Comparison of ENCODE assay signal across 28 mouse cellular contexts in genomic region chr12:86168712-86169111, GRCm38 (mm10).
DNase-seq lines count a peak whose midpoint lies in the region; ATAC-seq and TF ChIP-seq lines count a peak whose summit lies in the region.
"Had no signal": no experiment of that assay in that cellular context is flagged by ENCODE, and none has a peak within 500 bp of the region (broad histone marks: within the 10 kb centered on the region; RNA-seq: fewer than 3 reads in every experiment).

No protein-coding gene starts in this region.

- no peak overlapping the region for H3K9ac ChIP-seq in hindbrain, embryonic 11.5 days (ENCODE audit: low read depth, low read length)
- no peak overlapping the region for H3K9ac ChIP-seq in hindbrain, embryonic 13.5 days
- H3K9ac ChIP-seq: embryonic facial prominence, embryonic 13.5 days; forebrain, embryonic 12.5 days; liver, embryonic 14.5 days; lung, embryonic 14.5 days; neural tube, embryonic 15.5 days; stomach, embryonic 15.5 days had no signal

- no peaks in the 10 kb centered on the region for H3K36me3 ChIP-seq in hindbrain, embryonic 11.5 days (ENCODE audit: control insufficient read depth, insufficient read depth, low read length)
- no peaks in the 10 kb centered on the region for H3K36me3 ChIP-seq in hindbrain, embryonic 13.5 days
- H3K36me3 ChIP-seq in E14TG2a.4 (ENCODE audit: insufficient read depth, low read length), result peaks cover 33% of the 10 kb centered on the region
- no peaks in the 10 kb centered on the region for H3K36me3 ChIP-seq in embryonic facial prominence, embryonic 10.5 days (replicated peaks)
- H3K36me3 ChIP-seq: embryonic facial prominence, embryonic 13.5 days; forebrain, embryonic 12.5 days; neural tube, embryonic 15.5 days; stomach, embryonic 15.5 days had no signal

- no peak overlapping the region for H3K4me2 ChIP-seq in hindbrain, embryonic 11.5 days (replicated peaks; ENCODE audit: low read depth, low read length)
- H3K4me2 ChIP-seq in hindbrain, embryonic 13.5 days, result no peak overlapping the region
- H3K4me2 ChIP-seq: embryonic facial prominence, embryonic 13.5 days; forebrain, embryonic 12.5 days; lung, embryonic 14.5 days; neural tube, embryonic 15.5 days; stomach, embryonic 15.5 days had no signal

- 0 out of 2 replicates have a peak, but pooled peaks have one; percentile 31 for ATAC-seq in hindbrain, embryonic 11.5 days (ENCODE audit: low FRiP score)
- ATAC-seq in hindbrain, embryonic 13.5 days (ENCODE audit: low FRiP score), result no peak; the same call in 1 of the 2 replicates
- ATAC-seq: intestine, embryonic 16.5 days had no signal

- 14% methylated on average over 1 of the region's 1 CpGs for WGBS in hindbrain, embryonic 11.5 days
- 4% methylated on average over 1 of the region's 1 CpGs for WGBS in hindbrain, embryonic 13.5 days
- WGBS in embryonic facial prominence, embryonic 10.5 days, result 28% methylated on average over 1 of the region's 1 CpGs

- H3K27me3 ChIP-seq in hindbrain, embryonic 11.5 days (ENCODE audit: control insufficient read depth, insufficient read depth, low read length), result no peaks in the 10 kb centered on the region; the same call in 1 of the 2 replicates
- H3K27me3 ChIP-seq in hindbrain, embryonic 13.5 days, result peaks cover 7% of the 10 kb centered on the region; the same call in 1 of the 2 replicates
- no peaks in the 10 kb centered on the region for H3K27me3 ChIP-seq in E14TG2a.4 (ENCODE audit: insufficient read depth, low read length)
- peaks cover 20% of the 10 kb centered on the region; the same call in 1 of the 2 replicates for H3K27me3 ChIP-seq in embryonic facial prominence, embryonic 10.5 days (replicated peaks; ENCODE audit: low read depth, poor library complexity, severe bottlenecking)
- H3K27me3 ChIP-seq: neural tube, embryonic 15.5 days had no signal

- DNase-seq in gastrocnemius, adult 2 months, result peak; percentile 34
- DNase-seq in gastrocnemius, postnatal 10 days, result no peak
- DNase-seq in hindbrain, embryonic 11.5 days (ENCODE audit: low spot score), result no peak
- DNase-seq in embryonic facial prominence, embryonic 10.5 days (ENCODE audit: low spot score), result no peak
- no peak for DNase-seq in cerebellum, postnatal 14 days
- DNase-seq in adrenal gland, adult 2 months, result no peak
- DNase-seq: adrenal gland, postnatal 10 days; cerebellum, adult 8-10 months; cerebellum, postnatal 36 days; embryo, embryonic 11 days; kidney, adult 8-10 months; kidney, postnatal 4 days; left cerebral cortex, postnatal 4 days; liver; lung, embryonic 14.5 days; lung, postnatal 14 days; retina, postnatal 1 day; right cerebral cortex, postnatal 14 days had no signal

- intact Hi-C loops in gastrocnemius, adult 2 months (cut with DNase I), result no loop called here

- no peak for TF ChIP-seq CTCF in gastrocnemius, adult 2 months (IDR thresholded peaks at IDR 0.05)
- TF ChIP-seq CTCF in E14TG2a.4 (conservative IDR thresholded peaks at IDR 0.05; ENCODE audit: low read length), result no peak

- peaks cover 13% of the 10 kb centered on the region for H3K4me1 ChIP-seq in hindbrain, embryonic 11.5 days (replicated peaks; ENCODE audit: control insufficient read depth, insufficient read depth, low read length)
- peaks cover 51% of the 10 kb centered on the region for H3K4me1 ChIP-seq in hindbrain, embryonic 13.5 days (replicated peaks)
- peaks cover 72% of the 10 kb centered on the region for H3K4me1 ChIP-seq in E14TG2a.4 (replicated peaks; ENCODE audit: low read depth, low read length)
- H3K4me1 ChIP-seq in embryonic facial prominence, embryonic 10.5 days, result peaks cover 69% of the 10 kb centered on the region

- H3K4me3 ChIP-seq in gastrocnemius, adult 2 months, result no peak overlapping the region
- no peak overlapping the region for H3K4me3 ChIP-seq in hindbrain, embryonic 11.5 days (ENCODE audit: low read depth, low read length)
- H3K4me3 ChIP-seq in hindbrain, embryonic 13.5 days, result no peak overlapping the region
- peak overlapping the region; percentile 80 for H3K4me3 ChIP-seq in E14TG2a.4 (replicated peaks; ENCODE audit: low read length)
- no peak overlapping the region for H3K4me3 ChIP-seq in embryonic facial prominence, embryonic 10.5 days
- H3K4me3 ChIP-seq: embryonic facial prominence, embryonic 13.5 days; erythroblast, embryonic 14.5 days; forebrain, embryonic 12.5 days; neural tube, embryonic 15.5 days; stomach, embryonic 15.5 days had no signal

- H3K9me3 ChIP-seq in hindbrain, embryonic 11.5 days (ENCODE audit: control insufficient read depth, low read length), result no peaks in the 10 kb centered on the region
- no peaks in the 10 kb centered on the region for H3K9me3 ChIP-seq in hindbrain, embryonic 13.5 days
- no peaks in the 10 kb centered on the region for H3K9me3 ChIP-seq in E14TG2a.4 (ENCODE audit: low read length)
- H3K9me3 ChIP-seq in embryonic facial prominence, embryonic 10.5 days, result no peaks in the 10 kb centered on the region
- H3K9me3 ChIP-seq: embryonic facial prominence, embryonic 13.5 days; forebrain, embryonic 12.5 days; neural tube, embryonic 15.5 days; stomach, embryonic 15.5 days had no signal

- H3K27ac ChIP-seq in gastrocnemius, adult 2 months, result no peak overlapping the region
- H3K27ac ChIP-seq in hindbrain, embryonic 11.5 days (ENCODE audit: low read depth, low read length), result no peak overlapping the region
- no peak overlapping the region for H3K27ac ChIP-seq in hindbrain, embryonic 13.5 days
- H3K27ac ChIP-seq in embryonic facial prominence, embryonic 10.5 days (replicated peaks), result peak overlapping the region; percentile 41; the same call in 1 of the 2 replicates
- H3K27ac ChIP-seq: embryonic facial prominence, embryonic 13.5 days; forebrain, embryonic 12.5 days; kidney, postnatal 0 days; liver, embryonic 14.5 days; neural tube, embryonic 15.5 days; stomach, embryonic 15.5 days had no signal
